Mouse (Mus musculus) CH12F3 (cell line): ENCODE results near the gene Selp.

Experiments used
- in situ Hi-C: fragments of 300-500 bp; cut with MboI; formaldehyde crosslinking; loops from 2 replicates; pipeline ENCODE4 v1.14.3; 2020; ENCODE audit warnings: low sequenced_read_pairs

The Selp gene

DNA sequence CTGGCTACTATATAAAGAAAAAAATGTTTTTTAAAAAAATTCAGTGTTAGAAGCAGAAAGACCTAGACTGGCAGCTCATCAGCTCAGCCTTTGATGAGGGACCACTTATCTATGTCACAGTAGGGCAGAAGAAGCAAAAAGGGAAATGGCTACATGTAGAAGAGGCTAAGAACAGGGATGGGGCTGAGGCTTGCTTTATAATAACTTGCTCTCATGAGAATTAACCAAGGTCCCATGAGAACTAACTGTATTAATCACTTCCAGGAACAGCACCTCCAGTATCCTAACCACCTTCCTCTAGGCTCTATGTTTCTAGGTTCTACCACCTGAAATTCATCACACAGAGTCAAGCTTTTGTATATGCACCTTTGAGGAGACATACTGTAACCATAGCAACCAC, 61.8 kb downstream of the Selp start:
- in situ Hi-C loops = no loop called here

DNA sequence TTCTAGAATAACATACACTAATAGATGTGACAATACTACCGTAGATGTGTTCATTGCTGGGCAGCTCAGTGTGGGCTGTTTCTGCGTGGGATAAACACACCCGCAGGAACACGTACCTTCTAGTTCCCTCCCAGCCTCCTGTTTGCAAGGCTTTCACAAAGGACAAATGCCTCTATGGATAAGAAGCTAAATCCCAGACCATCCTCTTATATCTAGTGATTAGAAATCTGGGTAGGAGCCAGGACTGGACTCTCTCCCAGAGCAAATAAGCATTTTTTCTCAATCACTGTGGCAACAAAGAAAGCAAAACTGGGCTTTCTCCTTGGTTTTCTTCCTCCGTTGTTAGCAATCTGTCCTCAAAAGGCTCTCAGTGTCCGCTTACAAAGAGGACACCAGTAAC, 63.4 kb downstream of the Selp start:
- in situ Hi-C loops = no loop called here

DNA sequence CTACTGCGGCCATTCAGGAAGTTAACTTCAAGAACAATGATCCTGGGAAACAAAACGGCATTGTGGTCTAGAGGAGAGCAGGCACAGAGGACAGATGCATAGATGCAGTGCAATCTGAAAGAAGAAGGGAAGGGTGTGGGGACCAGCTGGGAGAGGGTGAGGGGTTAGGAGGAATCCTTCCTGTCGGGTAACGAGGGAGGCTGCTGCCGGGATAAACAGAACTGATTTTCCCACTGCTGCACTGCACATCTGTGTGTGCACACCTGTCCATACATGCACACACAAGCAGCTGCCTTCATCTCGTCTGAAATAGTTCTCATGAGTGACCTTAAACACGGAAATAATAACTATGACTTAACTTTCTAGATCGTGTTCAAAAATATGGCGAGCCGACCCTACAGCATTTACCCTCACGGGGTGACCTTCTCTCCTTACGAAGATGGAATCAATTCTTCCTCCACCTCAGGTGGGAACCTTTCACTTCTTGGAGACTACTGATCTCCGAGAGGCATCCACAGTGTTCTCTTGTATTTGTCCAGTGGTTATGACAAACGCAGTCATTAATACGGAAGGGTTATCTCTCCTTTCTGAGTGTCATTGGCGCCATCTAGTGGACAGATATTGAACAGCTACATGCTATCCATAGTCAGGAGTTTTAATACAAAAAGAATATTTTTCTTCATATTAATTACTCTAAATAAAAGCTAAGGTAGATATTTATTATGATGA, 69.2 kb downstream of the Selp start:
- in situ Hi-C loops = no loop called here

DNA sequence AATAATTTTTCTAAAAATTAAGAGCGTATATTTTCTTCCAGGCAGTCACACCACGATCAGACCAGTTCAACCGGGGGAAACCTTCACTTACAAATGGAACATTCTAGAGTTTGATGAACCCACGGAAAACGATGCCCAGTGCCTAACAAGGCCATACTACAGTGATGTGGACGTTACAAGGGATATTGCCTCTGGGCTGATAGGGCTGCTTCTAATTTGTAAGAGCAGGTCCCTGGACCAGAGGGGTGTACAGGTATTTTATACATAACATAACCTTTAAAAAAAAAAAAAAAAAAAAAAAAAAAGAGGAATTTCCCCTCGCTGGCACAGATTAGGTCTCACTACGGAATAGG, 69.8 kb downstream of the Selp start:
- in situ Hi-C loops = no loop called here

DNA sequence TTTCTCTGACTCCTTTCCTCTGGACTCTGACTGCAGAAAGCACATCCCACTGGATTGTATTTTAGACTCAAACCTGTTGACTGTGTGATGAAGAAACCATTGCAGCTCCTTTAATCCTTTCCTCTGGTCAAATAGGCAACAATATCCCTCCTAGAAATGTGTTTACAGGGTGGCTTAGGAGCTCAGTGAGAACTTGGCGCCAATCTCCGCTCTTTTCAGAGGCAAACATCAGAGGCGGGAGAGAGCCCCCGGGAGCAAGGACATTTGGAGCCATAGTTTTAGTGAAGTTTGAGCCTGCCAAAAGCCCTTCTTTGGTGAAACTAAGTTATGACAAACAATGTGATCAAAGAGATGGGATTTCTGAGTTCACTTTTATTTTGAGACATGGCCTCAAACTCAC, 70.3 kb downstream of the Selp start:
- in situ Hi-C loops = no loop called here

DNA sequence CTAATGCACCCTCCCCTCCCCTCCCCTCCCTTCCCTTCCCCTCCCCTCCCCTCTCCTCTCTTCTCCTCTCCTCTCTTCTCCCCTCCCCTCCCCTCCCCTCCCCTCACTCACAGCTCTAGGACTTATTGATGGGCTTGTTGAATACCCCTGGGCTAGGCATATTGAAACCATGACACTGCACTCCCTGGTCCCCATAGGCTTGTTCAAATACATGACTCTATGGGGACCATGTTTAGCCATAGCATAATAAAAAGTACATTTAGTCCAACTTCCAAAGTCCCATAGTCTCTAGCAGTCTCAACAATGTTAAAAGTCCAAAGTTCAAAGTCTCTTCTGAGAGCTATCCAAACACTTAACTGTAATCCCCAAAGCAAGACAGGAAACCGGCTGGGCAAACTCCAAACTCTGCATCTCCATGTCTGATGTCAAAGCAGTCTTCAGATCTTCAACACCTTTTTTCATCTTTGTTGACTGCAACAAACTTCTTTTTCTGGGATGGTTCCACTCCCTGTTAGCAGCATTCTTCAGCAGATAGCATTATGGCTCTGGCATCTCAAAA, 72.0 kb downstream of the Selp start:
- in situ Hi-C loops = no loop called here

DNA sequence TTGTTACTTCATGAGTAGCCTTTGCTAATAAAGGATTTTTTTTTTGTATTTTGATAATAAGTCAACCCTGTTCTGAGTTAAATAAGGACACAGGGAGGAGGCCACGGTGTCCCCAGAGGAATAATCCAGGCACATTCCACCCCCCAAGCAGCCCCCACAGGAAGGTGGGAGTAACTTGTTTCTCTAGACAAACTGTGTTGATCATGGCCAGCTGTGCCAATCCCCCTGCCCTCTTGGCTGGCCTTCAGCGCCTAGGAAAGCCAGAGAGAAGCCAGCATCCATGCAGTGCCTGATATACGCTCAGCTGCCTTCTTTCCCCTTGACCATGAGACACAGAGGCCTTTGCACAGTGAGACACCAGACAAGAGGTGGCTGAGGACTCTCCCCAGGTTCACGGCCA, 84.5 kb downstream of the Selp start:
- in situ Hi-C loops = no loop called here
